Mouse (Mus musculus): Measurements from ENCODE around the gene 1700034J05Rik. TPM values are rescaled to one million over a fixed set of nuclear protein-coding genes. Genes with fewer than 3 reads are reported as not detected.

The 1700034J05Rik gene
- polyA plus RNA-seq, 1 experiment from 2014 or later: 0.54 TPM

DNA sequence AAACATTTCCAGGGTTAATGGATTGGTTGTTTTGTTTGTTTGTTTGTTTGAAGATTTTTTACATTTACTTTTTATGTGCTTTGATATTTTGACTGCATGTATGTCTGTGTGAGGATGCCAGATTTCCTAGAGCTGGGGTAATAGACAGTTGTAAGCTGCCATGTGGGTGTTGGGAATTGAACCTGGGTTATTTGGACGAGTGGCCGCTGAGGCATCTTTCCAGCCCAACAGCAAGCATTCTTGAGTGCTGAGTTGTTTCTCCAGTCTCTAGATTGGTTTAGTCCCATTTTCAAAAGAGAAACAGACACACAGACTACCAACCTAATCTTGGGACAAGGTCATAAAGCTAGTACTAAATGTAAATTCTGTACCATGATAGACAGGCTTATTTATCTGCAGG is 43.4 kb downstream of the 1700034J05Rik start:
- H3K4me2 ChIP-seq (replicated peaks; ENCODE audit: low read depth, low read length): no peak overlapping the region
- no peak overlapping the region for H3K27ac ChIP-seq (ENCODE audit: low read length)
- H3K4me3 ChIP-seq (ENCODE audit: low read depth, low read length): no peak overlapping the region
- 89% methylated on average over 2 of the region's 2 CpGs for WGBS
- peaks cover 23% of the 10 kb centered on the region; the same call in 1 of the 2 replicates for H3K4me1 ChIP-seq (ENCODE audit: control insufficient read depth, insufficient read depth, low read length)
- no peaks in the 10 kb centered on the region for H3K27me3 ChIP-seq (ENCODE audit: control insufficient read depth, insufficient read depth, low read length)
- H3K9me3 ChIP-seq (ENCODE audit: control insufficient read depth, low read depth, low read length): no peaks in the 10 kb centered on the region
- no peak for ATAC-seq (ENCODE audit: insufficient number of reproducible peaks, insufficient read depth, low FRiP score, low read depth)
- no peaks in the 10 kb centered on the region for H3K36me3 ChIP-seq (ENCODE audit: control insufficient read depth, insufficient read depth, low read length)
- no peak overlapping the region for H3K9ac ChIP-seq (replicated peaks; ENCODE audit: low read depth, low read length)

DNA sequence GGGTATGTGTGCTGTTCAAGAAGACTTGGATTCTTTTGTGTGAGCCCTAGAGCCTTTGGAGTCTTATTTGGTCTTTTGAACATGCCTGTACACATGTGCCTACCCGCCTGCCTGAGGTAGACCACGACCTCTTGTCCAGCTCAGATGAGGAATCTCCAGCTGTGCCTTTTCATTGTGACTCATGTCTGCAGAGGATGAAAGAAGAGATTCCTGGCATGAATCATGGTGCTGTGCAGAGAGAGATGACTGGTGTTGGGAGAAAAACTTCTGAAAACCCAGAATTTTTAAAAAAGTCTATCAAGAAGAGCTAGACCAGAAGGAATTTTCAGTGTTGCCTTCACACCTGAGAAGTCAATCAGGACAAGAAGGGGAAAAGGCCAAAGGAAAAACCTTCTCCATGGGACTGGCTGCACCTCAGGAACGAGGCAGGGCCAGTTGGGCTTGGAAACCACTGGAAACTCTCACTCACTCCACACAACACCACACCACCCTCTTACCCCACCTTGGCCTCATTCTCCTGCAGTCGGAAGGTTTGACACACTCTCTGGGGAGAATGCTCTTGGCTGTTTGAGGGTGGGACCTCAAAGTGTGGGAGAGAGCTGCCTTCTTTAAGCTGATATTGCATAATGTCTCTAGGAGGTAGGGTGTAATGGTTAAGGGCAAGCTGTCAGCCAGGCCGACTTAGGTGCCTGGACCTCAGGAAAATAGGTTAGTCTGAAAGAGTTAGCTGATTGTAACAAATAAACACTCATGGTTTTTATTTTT is 44.3 kb downstream of the 1700034J05Rik start:
- H3K27ac ChIP-seq (ENCODE audit: low read length): no peak overlapping the region

DNA sequence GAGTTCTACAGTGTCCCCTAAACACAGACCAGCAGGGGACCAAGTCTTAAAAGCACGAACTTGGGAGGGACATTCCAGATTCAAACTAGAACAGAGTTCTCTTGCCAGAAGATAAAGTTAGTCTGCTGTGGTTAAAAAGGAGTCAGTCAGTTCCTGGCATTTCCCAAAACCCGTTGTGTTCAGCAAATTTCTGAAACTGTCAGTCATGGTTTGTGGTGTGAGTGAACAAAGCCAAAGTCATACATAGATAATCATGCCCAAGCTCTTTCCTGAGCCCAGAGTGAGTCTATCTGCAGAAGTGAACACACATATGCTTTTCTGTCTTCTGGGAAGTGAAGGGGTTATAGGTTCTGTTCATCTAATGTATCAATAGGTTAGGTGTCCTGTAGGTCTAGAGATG is 45.4 kb downstream of the 1700034J05Rik start:
- H3K4me3 ChIP-seq (ENCODE audit: low read depth, low read length): no peak overlapping the region
- no peak overlapping the region for H3K27ac ChIP-seq (ENCODE audit: low read length)
- no peak overlapping the region for H3K9ac ChIP-seq (replicated peaks; ENCODE audit: low read depth, low read length)
- no peak overlapping the region for H3K4me2 ChIP-seq (replicated peaks; ENCODE audit: low read depth, low read length)
- H3K36me3 ChIP-seq (ENCODE audit: control insufficient read depth, insufficient read depth, low read length): no peaks in the 10 kb centered on the region
- H3K27me3 ChIP-seq (ENCODE audit: control insufficient read depth, insufficient read depth, low read length): no peaks in the 10 kb centered on the region
- no peaks in the 10 kb centered on the region for H3K9me3 ChIP-seq (ENCODE audit: control insufficient read depth, low read depth, low read length)
- peaks cover 19% of the 10 kb centered on the region; the same call in 1 of the 2 replicates for H3K4me1 ChIP-seq (ENCODE audit: control insufficient read depth, insufficient read depth, low read length)
- no peak for ATAC-seq (ENCODE audit: insufficient number of reproducible peaks, insufficient read depth, low FRiP score, low read depth)
- 76% methylated on average over 2 of the region's 2 CpGs for WGBS

More for the DNA sequence above, 44.3 kb downstream of the 1700034J05Rik start:
- H3K9me3 ChIP-seq (ENCODE audit: control insufficient read depth, low read depth, low read length): no peaks in the 10 kb centered on the region
- H3K36me3 ChIP-seq (ENCODE audit: control insufficient read depth, insufficient read depth, low read length): no peaks in the 10 kb centered on the region
- no peak for ATAC-seq (ENCODE audit: insufficient number of reproducible peaks, insufficient read depth, low FRiP score, low read depth)
- H3K27me3 ChIP-seq (ENCODE audit: control insufficient read depth, insufficient read depth, low read length): no peaks in the 10 kb centered on the region
- H3K9ac ChIP-seq (replicated peaks; ENCODE audit: low read depth, low read length): no peak overlapping the region
- 61% methylated on average over 5 of the region's 5 CpGs for WGBS
- H3K4me2 ChIP-seq (replicated peaks; ENCODE audit: low read depth, low read length): no peak overlapping the region
- H3K4me3 ChIP-seq (ENCODE audit: low read depth, low read length): no peak overlapping the region
- H3K4me1 ChIP-seq (ENCODE audit: control insufficient read depth, insufficient read depth, low read length): peaks cover 23% of the 10 kb centered on the region; the same call in 1 of the 2 replicates

DNA sequence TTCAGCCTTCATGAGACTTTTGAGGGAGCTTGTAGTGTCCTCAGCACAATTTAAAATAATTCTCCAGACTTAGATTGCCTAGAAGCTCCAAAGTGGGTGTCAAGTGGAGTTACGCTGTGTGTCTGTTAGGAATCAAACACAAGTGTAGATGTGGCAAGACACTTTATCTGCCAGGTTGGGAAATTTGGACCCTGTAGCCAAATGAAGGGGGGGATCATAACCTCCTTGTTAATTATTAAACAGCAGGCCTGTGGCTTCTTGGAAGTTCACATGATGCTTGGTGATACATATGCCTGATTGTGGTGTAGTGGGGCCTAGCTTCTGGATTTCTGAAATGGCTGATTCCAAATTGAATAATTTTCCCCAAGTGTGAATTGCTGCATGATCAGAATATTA is 46.4 kb downstream of the 1700034J05Rik start:
- no peak overlapping the region for H3K27ac ChIP-seq (ENCODE audit: low read length)
- no peak overlapping the region for H3K4me2 ChIP-seq (replicated peaks; ENCODE audit: low read depth, low read length)
- peaks cover 11% of the 10 kb centered on the region; the same call in 1 of the 2 replicates for H3K4me1 ChIP-seq (ENCODE audit: control insufficient read depth, insufficient read depth, low read length)
- H3K27me3 ChIP-seq (ENCODE audit: control insufficient read depth, insufficient read depth, low read length): no peaks in the 10 kb centered on the region
- no peaks in the 10 kb centered on the region for H3K9me3 ChIP-seq (ENCODE audit: control insufficient read depth, low read depth, low read length)
- no peak for ATAC-seq (ENCODE audit: insufficient number of reproducible peaks, insufficient read depth, low FRiP score, low read depth)
- 98% methylated on average over 1 of the region's 1 CpGs for WGBS
- no peaks in the 10 kb centered on the region for H3K36me3 ChIP-seq (ENCODE audit: control insufficient read depth, insufficient read depth, low read length)
- H3K9ac ChIP-seq (replicated peaks; ENCODE audit: low read depth, low read length): no peak overlapping the region
- no peak overlapping the region for H3K4me3 ChIP-seq (ENCODE audit: low read depth, low read length)

DNA sequence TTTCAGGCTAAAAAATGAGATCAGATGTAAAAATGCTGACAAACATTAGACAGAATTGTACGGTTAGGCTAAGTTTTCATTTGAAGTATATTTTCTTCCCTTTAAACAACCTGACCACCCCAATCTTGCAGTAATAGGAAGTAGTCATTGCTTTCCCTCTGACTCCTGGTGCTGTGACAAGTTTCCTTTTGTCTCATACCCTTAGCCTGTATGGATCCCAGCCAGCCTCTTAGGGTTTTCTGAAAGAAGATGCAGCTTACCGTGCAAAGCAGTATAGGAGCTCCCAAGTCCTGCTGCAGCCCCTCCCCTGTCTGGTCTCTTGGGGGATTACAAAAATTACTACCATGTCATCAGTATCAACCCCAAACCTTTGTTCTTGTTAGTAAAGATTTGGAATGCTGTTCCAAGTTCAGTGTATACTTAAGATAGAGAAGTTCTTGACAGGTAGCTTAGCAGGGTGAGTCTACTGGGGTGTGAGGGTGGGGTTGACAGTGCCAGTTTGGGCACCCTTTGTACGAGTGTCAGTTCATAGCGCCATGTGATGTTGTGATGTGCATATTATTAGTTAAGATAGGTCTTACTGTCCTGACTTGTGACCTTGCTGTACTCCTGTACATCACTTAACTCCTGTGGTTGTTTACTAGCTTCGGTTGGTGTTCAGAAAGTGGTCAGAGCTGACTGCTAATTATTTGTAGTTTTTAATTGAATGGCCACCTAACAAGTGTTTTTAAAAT is 47.0 kb downstream of the 1700034J05Rik start:
- Histone ChIP-seq H3K4me1 (ENCODE audit: control insufficient read depth, insufficient read depth, low read length) (peaks cover 11% of the 10 kb centered on the region; the same call in 1 of the 2 replicates), H3K9ac (replicated peaks; ENCODE audit: low read depth, low read length) (no peak overlapping the region), H3K27me3 (ENCODE audit: control insufficient read depth, insufficient read depth, low read length) (no peaks in the 10 kb centered on the region), H3K4me3 (ENCODE audit: low read depth, low read length) (no peak overlapping the region), H3K9me3 (ENCODE audit: control insufficient read depth, low read depth, low read length) (no peaks in the 10 kb centered on the region), H3K4me2 (replicated peaks; ENCODE audit: low read depth, low read length) (no peak overlapping the region), H3K27ac (ENCODE audit: low read length) (no peak overlapping the region), H3K36me3 (ENCODE audit: control insufficient read depth, insufficient read depth, low read length) (no peaks in the 10 kb centered on the region)
- ATAC-seq (ENCODE audit: insufficient number of reproducible peaks, insufficient read depth, low FRiP score, low read depth): no peak
- 68% methylated on average over 5 of the region's 5 CpGs for WGBS

DNA sequence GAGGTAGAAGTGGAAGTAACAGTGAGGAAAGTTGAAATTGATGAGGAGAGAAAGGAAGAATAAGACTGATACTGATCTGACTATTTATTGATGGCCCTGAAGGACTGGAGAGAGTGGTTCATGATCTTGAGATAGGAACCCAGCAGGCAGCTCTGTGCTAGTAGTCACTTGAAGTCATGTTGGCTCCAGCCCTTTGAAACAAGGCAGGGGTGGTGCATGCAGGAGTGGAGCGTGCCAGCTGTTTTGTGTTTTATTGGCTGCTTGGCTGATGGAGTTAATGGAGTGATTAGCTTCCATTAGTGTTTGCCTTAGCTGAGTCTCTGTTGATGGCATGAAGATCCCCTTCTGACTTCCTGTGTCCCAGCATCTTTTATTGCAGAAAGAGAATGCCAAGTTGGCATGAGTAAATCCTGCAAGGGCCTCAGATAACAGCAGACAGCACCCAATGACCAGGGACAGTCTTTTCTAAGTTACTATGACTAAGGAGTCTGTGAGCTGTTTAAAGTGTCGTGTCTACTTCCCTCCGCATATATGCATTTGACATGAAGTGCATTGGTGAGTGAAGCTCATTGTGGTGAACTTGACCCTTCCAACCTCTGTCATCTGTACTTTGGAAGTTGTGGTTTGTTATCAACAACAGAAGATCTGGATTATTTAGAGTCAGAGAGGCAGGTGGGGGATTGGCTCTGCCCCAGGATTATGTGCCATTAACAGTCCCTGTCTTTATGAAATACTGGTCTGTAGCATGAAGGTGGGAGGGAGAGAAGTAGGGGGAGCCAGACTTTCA is 48.0 kb downstream of the 1700034J05Rik start:
- H3K4me3 ChIP-seq (ENCODE audit: low read depth, low read length): no peak overlapping the region
- H3K4me2 ChIP-seq (replicated peaks; ENCODE audit: low read depth, low read length): no peak overlapping the region
- no peaks in the 10 kb centered on the region for H3K9me3 ChIP-seq (ENCODE audit: control insufficient read depth, low read depth, low read length)
- WGBS: 71% methylated on average over 3 of the region's 3 CpGs
- no peaks in the 10 kb centered on the region for H3K36me3 ChIP-seq (ENCODE audit: control insufficient read depth, insufficient read depth, low read length)
- ATAC-seq (ENCODE audit: insufficient number of reproducible peaks, insufficient read depth, low FRiP score, low read depth): no peak
- H3K27ac ChIP-seq (ENCODE audit: low read length): no peak overlapping the region
- H3K27me3 ChIP-seq (ENCODE audit: control insufficient read depth, insufficient read depth, low read length): no peaks in the 10 kb centered on the region
- peaks cover 6% of the 10 kb centered on the region; the same call in 1 of the 2 replicates for H3K4me1 ChIP-seq (ENCODE audit: control insufficient read depth, insufficient read depth, low read length)
- H3K9ac ChIP-seq (replicated peaks; ENCODE audit: low read depth, low read length): no peak overlapping the region

DNA sequence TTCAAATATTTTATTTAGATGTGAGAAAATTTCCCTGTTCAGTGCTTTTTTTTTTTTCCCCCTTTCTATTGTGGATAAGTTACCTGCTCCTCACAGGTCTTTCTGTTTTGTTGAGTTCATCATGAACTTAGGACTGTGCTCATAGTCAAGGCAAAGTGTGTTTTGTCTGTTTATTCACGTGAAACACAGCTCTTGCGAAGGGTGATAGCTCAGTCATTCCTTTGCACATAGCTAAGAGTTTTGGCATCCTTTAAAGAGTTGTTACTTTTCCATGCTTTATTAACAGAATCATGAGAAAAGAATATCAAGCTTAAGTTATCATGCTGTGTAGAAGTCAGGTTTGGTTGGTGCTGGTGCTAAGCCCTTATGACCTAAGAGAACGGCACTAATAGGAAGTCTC is 49.5 kb downstream of the 1700034J05Rik start:
- H3K9me3 ChIP-seq (ENCODE audit: control insufficient read depth, low read depth, low read length): no peaks in the 10 kb centered on the region
- no peak overlapping the region for H3K9ac ChIP-seq (replicated peaks; ENCODE audit: low read depth, low read length)
- no peaks in the 10 kb centered on the region for H3K36me3 ChIP-seq (ENCODE audit: control insufficient read depth, insufficient read depth, low read length)
- peaks cover 5% of the 10 kb centered on the region; the same call in 1 of the 2 replicates for H3K4me1 ChIP-seq (ENCODE audit: control insufficient read depth, insufficient read depth, low read length)
- WGBS: 83% methylated on average over 3 of the region's 3 CpGs
- H3K4me3 ChIP-seq (ENCODE audit: low read depth, low read length): no peak overlapping the region
- ATAC-seq (ENCODE audit: insufficient number of reproducible peaks, insufficient read depth, low FRiP score, low read depth): no peak
- no peaks in the 10 kb centered on the region for H3K27me3 ChIP-seq (ENCODE audit: control insufficient read depth, insufficient read depth, low read length)
- no peak overlapping the region for H3K4me2 ChIP-seq (replicated peaks; ENCODE audit: low read depth, low read length)
- no peak overlapping the region for H3K27ac ChIP-seq (ENCODE audit: low read length)

DNA sequence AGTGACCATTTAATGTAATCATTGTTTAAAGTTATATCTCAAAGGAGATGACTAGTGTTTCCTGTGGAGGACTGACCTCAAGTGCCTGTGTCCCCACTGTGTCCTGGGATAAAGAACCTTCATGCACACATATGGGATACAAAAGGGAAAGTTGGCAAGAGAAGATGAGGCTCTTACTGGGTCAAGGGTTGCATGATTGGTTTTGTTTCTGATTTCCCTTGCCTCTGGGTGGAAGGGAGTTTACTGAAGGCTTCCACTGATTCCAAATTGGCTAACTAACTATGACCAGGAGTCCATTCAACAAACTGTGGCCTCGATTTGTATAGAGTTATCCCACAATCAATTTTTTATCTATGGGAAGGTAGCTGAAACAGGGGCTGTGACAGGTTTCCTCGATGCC is 50.6 kb downstream of the 1700034J05Rik start:
- Histone ChIP-seq H3K27ac (ENCODE audit: low read length) (no peak overlapping the region), H3K9me3 (ENCODE audit: control insufficient read depth, low read depth, low read length) (no peaks in the 10 kb centered on the region), H3K4me1 (ENCODE audit: control insufficient read depth, insufficient read depth, low read length) (peaks cover 4% of the 10 kb centered on the region; the same call in 1 of the 2 replicates), H3K9ac (replicated peaks; ENCODE audit: low read depth, low read length) (no peak overlapping the region), H3K4me3 (ENCODE audit: low read depth, low read length) (no peak overlapping the region), H3K36me3 (ENCODE audit: control insufficient read depth, insufficient read depth, low read length) (no peaks in the 10 kb centered on the region), H3K4me2 (replicated peaks; ENCODE audit: low read depth, low read length) (no peak overlapping the region), H3K27me3 (ENCODE audit: control insufficient read depth, insufficient read depth, low read length) (no peaks in the 10 kb centered on the region)
- 83% methylated on average over 2 of the region's 2 CpGs for WGBS
- no peak for ATAC-seq (ENCODE audit: insufficient number of reproducible peaks, insufficient read depth, low FRiP score, low read depth)
